Mouse (Mus musculus) hematopoietic stem cell, adult 5-6 weeks (primary cell): ENCODE measurements around the gene Gm10260. TPM values are rescaled to one million over a fixed set of nuclear protein-coding genes. Genes with fewer than 3 reads are reported as not detected.
A peak's percentile ranks its signal among the peaks of the same experiment; 100 is the strongest.

Experiments
- ATAC-seq, 2 experiments: fragments of 125-278 bp in 1 of 2; replicated peaks in 1 of 2; 2 replicates each; pipeline ENCODE4 v1.8.0; 2016 to 2017; ENCODE audit warnings: inconsistent platforms in 2 of 2, mild to moderate bottlenecking in 2 of 2, moderate number of reproducible peaks in 2 of 2, low read depth in 1 of 2, moderate TSS enrichment in 1 of 2; ENCODE audit not compliant: low FRiP score in 2 of 2, poor library complexity in 2 of 2, severe bottlenecking in 2 of 2, insufficient read depth in 1 of 2, low TSS enrichment in 1 of 2
- total RNA-seq: library from RNA; stranded (forward); fragments of 172-1452, 232-1000 nt; gene quantifications from 2 replicates; pipeline ENCODE4 v1.2.3, GENCODE M21; 2017

Gene Gm10260
- total RNA-seq, 1 experiment from 2014 or later: 9.9 TPM

DNA sequence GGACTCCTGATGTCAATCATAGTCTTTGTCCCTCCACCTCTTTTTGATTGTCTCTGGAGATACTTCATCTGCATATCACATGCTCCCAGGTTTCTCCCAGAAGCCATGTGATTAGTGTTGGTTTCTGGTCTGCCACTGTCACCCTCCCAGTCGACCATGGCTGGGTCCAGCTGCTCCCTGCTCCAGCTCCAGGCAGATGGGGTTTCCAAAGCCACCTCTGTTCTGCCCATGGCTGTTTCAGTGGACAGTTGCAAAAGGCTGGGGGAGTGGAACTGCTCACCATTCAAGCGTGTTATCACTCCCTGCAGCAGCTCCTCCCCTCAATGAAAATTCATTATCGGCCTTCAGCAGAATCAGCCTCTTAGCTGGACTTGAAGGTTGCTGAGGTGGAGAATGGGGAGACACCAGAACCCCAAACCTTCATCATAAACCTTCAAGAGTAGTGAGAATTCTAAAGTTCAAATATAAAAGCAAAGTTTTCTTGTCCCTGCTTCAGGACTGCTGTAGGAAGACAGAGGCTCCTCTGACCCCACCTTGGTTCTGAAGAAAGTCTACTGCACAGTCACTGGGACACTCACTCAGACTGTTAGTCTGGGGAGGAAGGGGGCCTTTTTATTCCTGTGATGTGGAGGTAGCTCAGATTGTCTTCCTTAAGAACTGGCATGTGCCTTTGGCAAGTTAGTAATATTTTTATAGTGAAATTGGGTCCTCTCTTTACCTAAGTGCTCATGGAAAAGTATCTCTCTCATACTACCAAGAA, 17.0 kb downstream of the Gm10260 start:
- peak in 1 of 2 experiments; percentile 45; a peak in 1 of 4 replicates for ATAC-seq

DNA sequence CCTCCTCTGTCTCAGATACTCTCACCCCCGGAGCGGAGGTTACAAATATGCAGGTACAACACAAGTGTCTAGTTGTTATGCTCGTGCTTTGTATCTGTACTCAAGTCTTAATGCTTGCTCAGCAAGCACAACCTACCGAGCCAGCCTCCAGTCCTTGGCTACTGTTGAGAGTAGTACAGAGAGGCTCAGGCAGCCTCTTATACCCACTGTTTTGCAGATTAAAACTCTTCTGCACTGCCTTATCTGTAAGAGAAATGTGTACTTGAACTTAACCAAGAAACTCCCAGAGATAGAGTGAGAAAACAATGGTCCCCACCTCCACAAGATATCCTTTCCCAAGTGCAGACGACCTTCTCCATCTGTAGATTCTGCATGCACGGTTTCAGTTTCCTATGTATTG, 24.5 kb downstream of the Gm10260 start:
- ATAC-seq: no peak

- no peak for ATAC-seq
These were observed 25.7 kb downstream of the Gm10260 start for GRCm38 (mm10) chr13:97734760-97735159.

- ATAC-seq: no peak
These were observed 35.1 kb downstream of the Gm10260 start for GRCm38 (mm10) chr13:97725160-97725825.

- no peak for ATAC-seq
These were observed 35.9 kb downstream of the Gm10260 start for GRCm38 (mm10) chr13:97724551-97724950.

GRCm38 (mm10) chr13:97712506-97713275, 47.7 kb downstream of the Gm10260 start:
- ATAC-seq: no peak

DNA sequence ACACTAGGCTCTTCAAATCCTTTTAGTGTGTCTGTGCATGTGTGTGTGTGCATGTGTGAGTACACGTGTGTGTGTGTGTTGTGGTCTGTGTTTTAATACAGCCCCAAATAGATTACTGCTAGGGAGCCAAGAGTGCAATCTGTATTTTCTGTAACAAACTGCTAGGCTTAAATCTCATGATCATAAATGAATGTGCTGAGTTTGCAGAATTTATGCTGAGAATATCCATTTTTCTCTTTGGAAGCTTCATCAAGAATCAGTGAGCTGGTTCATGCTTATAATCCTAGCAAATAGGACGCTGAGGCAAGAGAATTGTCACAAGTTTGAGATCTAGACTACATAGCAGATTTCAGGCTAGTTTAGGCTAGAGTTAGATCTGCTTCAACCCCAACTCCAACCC, 48.9 kb downstream of the Gm10260 start:
- ATAC-seq: no peak
